Mouse (Mus musculus) lung, postnatal 0 days (tissue): ENCODE measurements around the gene Gpank1. TPM values are rescaled to one million over a fixed set of nuclear protein-coding genes. Genes with fewer than 3 reads are reported as not detected.

Experiments used
- ATAC-seq: fragments of 200-750 bp; cut with Nextera tagmentation; 2 replicates; pipeline ENCODE4 v1.8.0; 2017; ENCODE audit warnings: moderate library complexity
- DNase-seq: peaks from one replicate; pipeline ENCODE4 v3.0.0-alpha.2; 2016; ENCODE audit warnings: low spot score
- H3K27ac ChIP-seq: fragments of 300-500 bp; sonication (generic); 2 replicates; pipeline ENCODE4 v1.5.1; 2014; ENCODE audit warnings: antibody characterized with exemption, mild to moderate bottlenecking, low read length, mixed read lengths
- H3K27me3 ChIP-seq: fragments of 300-500 bp; sonication (generic); replicated peaks from 2 replicates; pipeline ENCODE4 v1.6.1; 2014; ENCODE audit warnings: low read length, mixed read lengths; ENCODE audit not compliant: insufficient read depth
- H3K36me3 ChIP-seq: fragments of 300-500 bp; sonication (generic); 2 replicates; pipeline ENCODE4 v1.6.1; 2014; ENCODE audit warnings: low read length, mixed read lengths; ENCODE audit not compliant: insufficient read depth
- H3K4me1 ChIP-seq: fragments of 300-500 bp; sonication (generic); 2 replicates; pipeline ENCODE4 v1.6.1; 2014; ENCODE audit warnings: antibody characterized with exemption, low read depth, low read length, mixed read lengths; ENCODE audit not compliant: insufficient read depth
- H3K4me2 ChIP-seq: fragments of 300-500 bp; sonication (generic); replicated peaks from 2 replicates; pipeline ENCODE4 v1.6.1; 2014; ENCODE audit warnings: low read depth, mild to moderate bottlenecking, low read length, moderate library complexity, mixed read lengths
- H3K4me3 ChIP-seq: fragments of 300-500 bp; sonication (generic); 2 replicates; pipeline ENCODE4 v1.5.1; 2014; ENCODE audit warnings: low read depth, low read length
- H3K9ac ChIP-seq: fragments of 300-500 bp; sonication (generic); replicated peaks from 2 replicates; pipeline ENCODE4 v1.6.1; 2014; ENCODE audit warnings: low read depth, mild to moderate bottlenecking
- H3K9me3 ChIP-seq: fragments of 300-500 bp; sonication (generic); 2 replicates; pipeline ENCODE4 v1.6.1; 2016; ENCODE audit warnings: low read length, mixed read lengths
- CTCF ChIP-seq: IDR thresholded peaks from 2 replicates; pipeline ENCODE4 v1.5.1; 2016; ENCODE audit warnings: antibody characterized with exemption, mild to moderate bottlenecking
- EP300 ChIP-seq: IDR thresholded peaks from 2 replicates; pipeline ENCODE4 v1.6.1; 2016; ENCODE audit warnings: antibody characterized with exemption, mild to moderate bottlenecking, control low read depth
- WGBS: fragments of 180-500 bp; shearing (Covaris S2); extraction: QIAGEN DNeasy Blood & Tissue Kit; methylation state at CpG from one replicate; pipeline ENCODE4 v1.1.7; 2014; 5-methylcytosine and 5-hydroxymethylcytosine counted together
- polyA plus RNA-seq: library from polyadenylated mRNA; unstranded; fragments of >200 nt; fragmentation: Nextera tagmentation; extraction: Ambion mirVana; gene quantifications from 2 replicates; pipeline ENCODE4 v1.2.1, GENCODE M21; 2015

Gpank1 gene
- polyA plus RNA-seq, 1 experiment from 2014 or later, result 18.5 TPM

GRCm38 (mm10) chr17:35088825-35089644, 32.2 kb upstream of the Gpank1 start, which contains the start of gene Abhd16a:
Gene Abhd16a, plus strand, starts transcription at chr17:35089263.
- DNase-seq (peak; percentile 98), ATAC-seq (peak; percentile 99)
- Histone ChIP-seq H3K9ac (peak within 1 kb of the TSS; percentile 89), H3K9me3 (no peaks in the 10 kb centered on the region), H3K4me1 (no peaks in the 10 kb centered on the region), H3K4me2 (peak within 1 kb of the TSS; percentile 59), H3K27ac (peak within 1 kb of the TSS; percentile 99), H3K27me3 (no peaks in the 10 kb centered on the region), H3K36me3 (peaks cover 14% of the 10 kb centered on the region; the same call in 1 of the 2 replicates), H3K4me3 (peak within 1 kb of the TSS; percentile 72)
- WGBS, result 3% methylated on average over 59 of the region's 67 CpGs
- TF ChIP-seq EP300, result 0 out of 2 replicates have a peak, but pooled peaks have one; percentile 9
- peak; percentile 47 for TF ChIP-seq CTCF

- peaks cover 14% of the 10 kb centered on the region; the same call in 1 of the 2 replicates for H3K36me3 ChIP-seq
- 56% methylated on average over 8 of the region's 8 CpGs for WGBS
- ATAC-seq, result no peak
- H3K27me3 ChIP-seq, result no peaks in the 10 kb centered on the region
- DNase-seq, result no peak
- H3K4me1 ChIP-seq, result no peaks in the 10 kb centered on the region
- H3K4me2 ChIP-seq, result peak overlapping the region; percentile 59
- H3K27ac ChIP-seq, result 0 out of 2 replicates have a peak overlapping the region, but pooled peaks have one; percentile 99
- TF ChIP-seq EP300, result no peak
- TF ChIP-seq CTCF, result no peak
- H3K9ac ChIP-seq, result peak overlapping the region; percentile 89; the same call in 1 of the 2 replicates
- H3K9me3 ChIP-seq, result no peaks in the 10 kb centered on the region
- H3K4me3 ChIP-seq, result peak overlapping the region; percentile 72
These were observed 30.9 kb upstream of the Gpank1 start for GRCm38 (mm10) chr17:35090166-35090932.

GRCm38 (mm10) chr17:35092403-35093198, 28.7 kb upstream of the Gpank1 start:
- H3K9me3 ChIP-seq, result no peaks in the 10 kb centered on the region
- peaks cover 29% of the 10 kb centered on the region for H3K36me3 ChIP-seq
- H3K4me3 ChIP-seq, result no peak overlapping the region
- DNase-seq (no peak), ATAC-seq (no peak)
- no peak overlapping the region for H3K9ac ChIP-seq
- no peak overlapping the region for H3K27ac ChIP-seq
- H3K4me1 ChIP-seq, result no peaks in the 10 kb centered on the region
- no peaks in the 10 kb centered on the region for H3K27me3 ChIP-seq
- 88% methylated on average over 14 of the region's 14 CpGs for WGBS
- H3K4me2 ChIP-seq, result no peak overlapping the region
- no peak for TF ChIP-seq CTCF
- TF ChIP-seq EP300, result no peak

- 83% methylated on average over 15 of the region's 15 CpGs for WGBS
- no peak for ATAC-seq
These were observed 26.5 kb upstream of the Gpank1 start for GRCm38 (mm10) chr17:35094475-35095365.

GRCm38 (mm10) chr17:35096597-35096996, 24.7 kb upstream of the Gpank1 start:
- Histone ChIP-seq H3K4me2 (no peak overlapping the region), H3K36me3 (peaks cover 41% of the 10 kb centered on the region), H3K9me3 (no peaks in the 10 kb centered on the region), H3K9ac (no peak overlapping the region), H3K4me3 (no peak overlapping the region), H3K27ac (no peak overlapping the region), H3K27me3 (no peaks in the 10 kb centered on the region), H3K4me1 (no peaks in the 10 kb centered on the region)
- 88% methylated on average over 11 of the region's 12 CpGs for WGBS
- no peak for TF ChIP-seq EP300
- no peak for TF ChIP-seq CTCF
- no peak for DNase-seq
- no peak for ATAC-seq

More at GRCm38 (mm10) chr17:35094475-35095365, 26.5 kb upstream of the Gpank1 start:
- Histone ChIP-seq H3K36me3 (peaks cover 39% of the 10 kb centered on the region), H3K9me3 (no peaks in the 10 kb centered on the region), H3K4me3 (no peak overlapping the region), H3K27me3 (no peaks in the 10 kb centered on the region), H3K4me1 (no peaks in the 10 kb centered on the region), H3K27ac (no peak overlapping the region), H3K9ac (no peak overlapping the region), H3K4me2 (no peak overlapping the region)
- DNase-seq, result no peak
- no peak for TF ChIP-seq EP300
- TF ChIP-seq CTCF, result no peak
